Mouse (Mus musculus): Measurements from ENCODE around the gene Prkn. TPM values are rescaled to one million over a fixed set of nuclear protein-coding genes. Genes with fewer than 3 reads are reported as not detected.

The Prkn gene
- total RNA-seq, 2 experiments from 2014 or later: 1.3 TPM; not detected in 1

GRCm38 (mm10) chr17:11681825-11682372 is 841.7 kb downstream of the Prkn start:
- no peak for ATAC-seq (replicated peaks; ENCODE audit: low FRiP score, poor library complexity, severe bottlenecking)

- no peak for ATAC-seq (replicated peaks; ENCODE audit: low FRiP score, poor library complexity, severe bottlenecking)
Observed at GRCm38 (mm10) chr17:11705005-11705404, 864.8 kb downstream of the Prkn start.

GRCm38 (mm10) chr17:11705761-11706160 is 865.6 kb downstream of the Prkn start:
- ATAC-seq (replicated peaks; ENCODE audit: low FRiP score, poor library complexity, severe bottlenecking): no peak

- no peak for ATAC-seq (replicated peaks; ENCODE audit: low FRiP score, poor library complexity, severe bottlenecking)
Observed at GRCm38 (mm10) chr17:11712066-11712465, 871.9 kb downstream of the Prkn start.

- ATAC-seq (replicated peaks; ENCODE audit: low FRiP score, poor library complexity, severe bottlenecking): no peak
Observed at GRCm38 (mm10) chr17:11719801-11720200, 879.6 kb downstream of the Prkn start.

- ATAC-seq (replicated peaks; ENCODE audit: low FRiP score, poor library complexity, severe bottlenecking): no peak
Observed at GRCm38 (mm10) chr17:11721906-11722305, 881.7 kb downstream of the Prkn start.

- ATAC-seq (replicated peaks; ENCODE audit: low FRiP score, poor library complexity, severe bottlenecking): no peak
Observed at GRCm38 (mm10) chr17:11722478-11722877, 882.3 kb downstream of the Prkn start.

- ATAC-seq (replicated peaks; ENCODE audit: low FRiP score, poor library complexity, severe bottlenecking): no peak
Observed at GRCm38 (mm10) chr17:11724135-11724534, 884.0 kb downstream of the Prkn start.

GRCm38 (mm10) chr17:11727101-11727500 is 886.9 kb downstream of the Prkn start:
- ATAC-seq (replicated peaks; ENCODE audit: low FRiP score, poor library complexity, severe bottlenecking): no peak

- ATAC-seq (replicated peaks; ENCODE audit: low FRiP score, poor library complexity, severe bottlenecking): no peak
Observed at GRCm38 (mm10) chr17:11728294-11728693, 888.1 kb downstream of the Prkn start.

- no peak for ATAC-seq (replicated peaks; ENCODE audit: low FRiP score, poor library complexity, severe bottlenecking)
Observed at GRCm38 (mm10) chr17:11730656-11731594, 890.7 kb downstream of the Prkn start.

- ATAC-seq (replicated peaks; ENCODE audit: low FRiP score, poor library complexity, severe bottlenecking): no peak
Observed at GRCm38 (mm10) chr17:11735158-11735877, 895.1 kb downstream of the Prkn start.

- no peak for ATAC-seq (replicated peaks; ENCODE audit: low FRiP score, poor library complexity, severe bottlenecking)
Observed at GRCm38 (mm10) chr17:11736531-11736930, 896.3 kb downstream of the Prkn start.

GRCm38 (mm10) chr17:11737905-11738304 is 897.7 kb downstream of the Prkn start:
- ATAC-seq (replicated peaks; ENCODE audit: low FRiP score, poor library complexity, severe bottlenecking): no peak

- no peak for ATAC-seq (replicated peaks; ENCODE audit: low FRiP score, poor library complexity, severe bottlenecking)
Observed at GRCm38 (mm10) chr17:11740716-11741115, 900.5 kb downstream of the Prkn start.

- no peak for ATAC-seq (replicated peaks; ENCODE audit: low FRiP score, poor library complexity, severe bottlenecking)
Observed at GRCm38 (mm10) chr17:11741161-11741560, 901.0 kb downstream of the Prkn start.

GRCm38 (mm10) chr17:11751251-11751650 is 911.1 kb downstream of the Prkn start:
- no peak for ATAC-seq (replicated peaks; ENCODE audit: low FRiP score, poor library complexity, severe bottlenecking)

- no peak for ATAC-seq (replicated peaks; ENCODE audit: low FRiP score, poor library complexity, severe bottlenecking)
Observed at GRCm38 (mm10) chr17:11752686-11753085, 912.5 kb downstream of the Prkn start.

GRCm38 (mm10) chr17:11765117-11765516 is 924.9 kb downstream of the Prkn start:
- no peak for ATAC-seq (replicated peaks; ENCODE audit: low FRiP score, poor library complexity, severe bottlenecking)

- ATAC-seq (replicated peaks; ENCODE audit: low FRiP score, poor library complexity, severe bottlenecking): no peak
Observed at GRCm38 (mm10) chr17:11765581-11765980, 925.4 kb downstream of the Prkn start.

- no peak for ATAC-seq (replicated peaks; ENCODE audit: low FRiP score, poor library complexity, severe bottlenecking)
Observed at GRCm38 (mm10) chr17:11767301-11767700, 927.1 kb downstream of the Prkn start.

Measured in erythroid progenitor cell, adult 5-6 weeks (primary cell).